Mouse (Mus musculus) adrenal gland, adult 2 months (tissue): ENCODE results near the gene Cdk5r1. TPM values are rescaled to one million over a fixed set of nuclear protein-coding genes. Genes with fewer than 3 reads are reported as not detected.

Experiments used
- DNase-seq: peaks from one replicate; pipeline ENCODE4 v3.0.0; 2021
- polyA plus RNA-seq: library from polyadenylated mRNA; depleted of rRNA; stranded (reverse); fragments of >200 nt; gene quantifications from 2 replicates; pipeline ENCODE4 v1.2.3, GENCODE M21; 2012
- total RNA-seq, 2 experiments: library from RNA; stranded (reverse); gene quantifications; 2 replicates each; pipeline ENCODE4 v1.2.3; 2021

Gene Cdk5r1
- total and polyA plus RNA-seq, 3 experiments, result 1.5 to 5.8 (median 3.1) TPM

DNA sequence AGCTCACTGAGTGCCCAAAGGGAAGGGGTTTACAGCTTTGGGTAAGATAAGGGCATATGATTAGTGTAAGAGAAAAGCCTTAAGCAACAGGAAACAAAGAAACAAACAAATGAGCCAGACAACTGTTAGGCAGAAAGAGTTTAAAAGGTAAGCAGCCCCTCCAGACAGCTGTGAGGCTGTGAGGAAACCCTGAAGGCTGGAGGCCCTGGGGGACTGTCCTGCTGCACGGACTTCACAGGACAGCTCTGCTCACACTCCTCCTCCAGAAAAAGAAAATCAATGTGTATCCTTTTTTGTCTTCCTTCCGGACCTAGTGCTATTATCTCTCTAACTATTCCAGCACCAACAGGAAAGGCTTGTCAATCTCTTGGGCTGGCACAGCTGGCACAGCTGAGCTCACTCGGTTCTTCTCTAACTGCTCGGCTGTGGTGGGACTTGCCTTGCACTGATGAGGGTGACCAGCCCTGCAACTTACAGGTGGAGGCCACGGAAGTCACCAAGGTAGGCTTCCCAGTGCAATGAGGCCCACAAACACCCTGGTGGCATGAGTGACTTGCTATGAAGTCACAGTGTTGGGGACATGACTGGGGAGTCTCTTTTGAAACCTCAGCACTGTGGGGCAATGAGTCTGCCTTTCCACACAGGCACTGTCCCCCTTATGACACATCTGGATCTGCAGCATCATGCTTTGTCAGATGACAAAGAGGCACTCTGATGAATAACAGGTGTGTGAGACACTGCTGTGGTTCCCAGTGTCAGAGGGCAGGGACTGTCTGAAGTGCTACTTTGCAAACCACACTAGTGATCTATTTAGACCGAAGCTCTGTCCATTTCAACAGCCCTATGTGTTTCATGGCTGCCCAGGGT lies 27.9 kb downstream of the Cdk5r1 start:
- DNase-seq, result no peak

GRCm38 (mm10) chr11:80505581-80505980 lies 28.8 kb downstream of the Cdk5r1 start:
- no peak for DNase-seq

DNA sequence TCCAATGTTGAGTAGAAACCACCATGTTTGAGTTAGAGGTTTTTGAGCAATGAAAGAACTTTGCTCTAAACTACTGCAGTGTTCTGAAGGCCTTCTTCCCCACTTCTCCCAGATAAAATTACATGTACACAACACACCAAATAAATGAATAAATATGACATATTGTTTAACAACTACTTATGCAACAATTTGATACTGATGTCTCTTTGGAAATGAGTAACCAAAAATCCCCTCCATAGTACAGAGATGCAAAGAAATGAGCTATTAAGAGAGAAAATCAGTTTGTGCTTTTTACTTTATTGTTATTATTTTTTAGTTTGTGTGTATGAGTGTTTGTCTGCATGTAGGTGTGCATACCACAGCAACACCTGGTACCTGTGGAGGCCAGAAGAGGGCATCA lies 29.7 kb downstream of the Cdk5r1 start:
- no peak for DNase-seq

DNA sequence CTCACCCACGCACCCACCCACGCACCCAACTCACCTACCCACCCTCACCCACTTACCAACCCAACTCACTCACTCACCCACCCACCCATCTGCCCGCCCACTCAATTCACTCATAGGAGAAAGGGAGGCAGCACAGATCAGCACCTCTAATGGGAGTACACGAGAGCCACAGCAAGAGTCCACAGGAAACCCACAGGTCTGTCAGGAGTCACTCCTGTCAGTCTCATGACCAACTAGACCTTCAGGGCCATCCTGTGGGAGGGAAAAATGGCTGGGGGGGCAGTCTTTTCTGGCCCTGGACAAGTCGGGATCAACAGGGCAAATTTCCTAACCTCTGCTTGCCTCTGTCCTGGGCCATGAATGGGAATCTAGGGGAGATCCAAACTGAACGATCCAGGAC lies 31.0 kb downstream of the Cdk5r1 start:
- no peak for DNase-seq

- DNase-seq, result no peak
These were observed 31.7 kb downstream of the Cdk5r1 start for GRCm38 (mm10) chr11:80508361-80509175.

GRCm38 (mm10) chr11:80509176-80509506 lies 32.3 kb downstream of the Cdk5r1 start:
- no peak for DNase-seq

DNA sequence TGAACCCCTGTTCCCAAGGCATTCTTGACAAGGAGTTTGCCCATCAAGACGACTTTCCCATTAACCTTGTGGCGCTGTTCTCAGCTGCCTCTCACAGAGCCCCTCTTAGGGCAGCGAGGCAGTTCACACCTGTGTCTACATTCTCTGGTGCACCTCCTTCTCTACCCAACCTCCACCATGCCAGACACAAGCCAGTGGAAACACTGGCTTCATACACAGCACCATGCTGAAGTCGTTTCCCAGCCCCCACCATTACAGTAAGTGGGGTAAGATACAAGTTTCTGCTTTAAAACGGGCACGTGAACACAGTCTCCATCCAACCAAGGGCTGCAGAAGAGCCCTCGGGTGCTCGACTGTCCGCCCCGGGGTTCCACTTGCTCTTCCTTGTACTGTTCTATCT lies 33.3 kb downstream of the Cdk5r1 start:
- DNase-seq, result no peak

GRCm38 (mm10) chr11:80512313-80513056 lies 35.7 kb downstream of the Cdk5r1 start:
- DNase-seq, result no peak

DNA sequence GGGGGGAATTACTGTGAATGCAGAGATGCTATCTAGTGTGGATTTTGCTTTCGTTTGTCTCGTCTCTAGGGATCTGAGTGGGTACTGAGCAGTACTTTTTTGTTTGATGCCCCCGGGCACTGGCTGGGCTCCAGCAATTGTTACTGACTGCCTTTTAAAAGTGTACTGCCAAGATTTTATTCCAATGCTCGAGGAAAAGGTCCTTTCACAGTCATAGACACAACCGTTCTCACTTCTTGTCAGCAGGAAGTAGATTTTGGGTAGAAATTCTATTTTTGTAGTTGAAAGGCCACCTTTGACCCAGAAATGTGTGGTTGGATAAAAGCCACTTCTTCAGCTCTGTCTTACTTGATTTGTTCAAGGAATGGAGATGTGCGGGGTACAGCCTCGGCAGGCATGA lies 37.0 kb downstream of the Cdk5r1 start:
- DNase-seq, result no peak

- DNase-seq, result no peak
These were observed 38.5 kb downstream of the Cdk5r1 start for GRCm38 (mm10) chr11:80515346-80515745.

DNA sequence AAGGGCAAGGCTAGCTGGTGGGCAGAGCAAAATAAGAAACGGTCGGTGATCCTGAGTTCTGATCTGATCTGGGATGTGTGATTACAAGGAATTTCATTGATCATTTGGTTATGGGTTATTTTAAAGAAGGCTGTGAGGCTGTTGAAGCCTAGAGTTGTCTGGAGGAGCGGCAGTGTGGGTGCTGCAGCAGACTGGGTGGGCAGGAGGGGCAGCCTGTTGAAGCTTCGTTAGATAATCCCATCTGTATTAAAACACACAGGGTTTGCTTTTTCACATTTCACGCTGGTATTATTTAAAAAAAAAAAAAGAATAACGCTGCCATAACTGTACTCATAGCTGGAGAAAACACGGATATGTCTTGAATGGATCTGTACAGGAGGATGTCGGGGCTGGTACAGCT lies 39.1 kb downstream of the Cdk5r1 start:
- DNase-seq, result no peak

GRCm38 (mm10) chr11:80518421-80519367 lies 41.9 kb downstream of the Cdk5r1 start:
- DNase-seq, result no peak

DNA sequence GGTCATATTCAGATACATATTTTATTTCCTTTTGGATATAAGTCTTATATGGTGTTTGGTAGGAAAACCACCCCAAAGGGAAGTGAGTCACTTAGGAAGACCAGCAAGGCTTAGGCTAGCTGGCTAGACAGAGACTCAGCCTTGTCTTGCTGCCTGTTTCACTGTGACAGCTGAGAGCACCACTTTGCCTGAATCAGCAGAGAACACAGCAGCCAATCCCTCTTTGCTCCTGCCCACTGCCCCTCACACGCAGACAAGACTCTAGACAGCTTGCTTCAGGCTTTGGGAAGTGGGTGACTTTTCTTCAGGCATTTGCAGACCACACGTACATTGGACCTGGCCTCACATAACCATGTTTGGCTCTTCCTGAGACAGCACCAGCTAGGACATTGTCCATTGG lies 44.3 kb downstream of the Cdk5r1 start:
- DNase-seq, result no peak

DNA sequence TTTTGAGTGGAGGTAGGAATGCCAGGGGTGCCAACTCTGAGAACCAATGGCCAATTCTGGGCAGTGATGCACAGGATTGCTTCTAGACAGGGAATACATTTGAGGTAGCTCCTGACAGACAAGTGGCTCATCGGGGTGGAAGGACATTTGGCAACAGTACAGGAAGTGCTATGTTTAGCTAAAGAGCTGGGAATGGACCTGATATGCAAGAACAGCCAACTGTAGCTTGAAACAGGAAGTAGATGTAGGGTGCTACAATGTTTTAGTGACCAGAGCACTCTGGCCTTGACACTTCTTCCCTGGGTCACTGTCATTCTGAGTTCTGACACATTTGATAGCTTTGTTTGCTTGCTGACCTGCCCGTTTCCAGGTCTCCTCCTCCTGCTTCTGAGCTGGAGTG lies 46.0 kb downstream of the Cdk5r1 start:
- peak; percentile 14 for DNase-seq

GRCm38 (mm10) chr11:80523410-80523809 lies 46.6 kb downstream of the Cdk5r1 start:
- peak; percentile 22 for DNase-seq

DNA sequence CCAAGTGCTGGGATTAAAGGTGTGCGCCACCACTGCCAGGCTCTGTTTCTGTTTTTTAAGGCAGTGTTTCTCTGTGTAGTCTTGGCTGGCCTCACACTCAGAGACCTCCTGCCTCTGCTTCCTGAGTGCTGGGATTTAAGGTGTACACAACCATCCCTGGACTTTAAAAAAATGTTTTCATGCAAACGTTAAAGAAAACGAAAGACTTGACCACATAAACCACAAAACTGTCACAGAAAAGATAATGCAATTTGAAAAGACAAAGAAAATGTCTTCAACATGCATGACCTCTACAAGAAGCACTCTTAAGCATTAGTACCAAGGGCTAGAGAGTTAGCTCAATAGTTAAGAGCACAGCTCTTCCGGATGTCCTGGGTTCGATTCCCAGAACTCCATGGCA lies 47.4 kb downstream of the Cdk5r1 start:
- no peak for DNase-seq

DNA sequence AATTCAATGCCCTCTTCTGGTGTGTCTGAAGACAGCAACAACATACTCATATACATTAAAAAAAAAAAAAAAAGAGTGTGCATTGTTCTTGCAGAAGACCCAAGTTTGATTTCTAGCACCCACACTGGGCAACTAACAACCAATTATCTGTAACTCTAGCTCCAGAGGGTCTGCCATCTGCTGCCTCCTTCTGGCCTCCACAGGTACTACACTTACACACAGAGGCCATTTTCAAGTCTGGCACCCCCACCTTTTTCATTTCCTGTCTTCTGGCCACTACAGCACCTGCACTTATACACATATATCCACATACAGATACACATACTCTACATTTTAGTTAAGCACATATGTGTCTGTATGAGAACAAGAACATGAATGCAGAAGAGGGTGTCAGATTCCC lies 50.9 kb downstream of the Cdk5r1 start:
- no peak for DNase-seq

DNA sequence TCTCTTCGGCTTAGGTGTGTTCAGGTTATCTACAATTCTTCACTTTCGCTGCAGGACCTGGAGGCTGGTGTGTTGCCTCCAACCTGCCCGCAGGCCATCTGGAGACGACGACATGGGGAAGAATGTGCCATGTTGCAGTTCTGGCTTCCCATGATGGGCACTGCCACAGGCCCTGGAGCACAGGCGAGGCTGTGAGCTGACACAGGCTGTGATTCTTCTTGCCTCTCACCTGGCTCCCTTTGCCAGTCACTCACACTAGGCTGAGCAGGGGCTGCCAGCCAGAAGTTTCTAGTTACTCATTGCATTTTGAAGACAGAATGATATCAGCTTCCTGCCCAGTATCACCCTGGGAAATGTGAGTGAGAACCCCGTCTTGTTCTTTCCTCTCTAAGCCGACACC lies 52.3 kb downstream of the Cdk5r1 start:
- no peak for DNase-seq
